Mouse (Mus musculus) erythroid progenitor cell, adult 5-6 weeks (primary cell): ENCODE data around the gene Adipor2. TPM values are rescaled to one million over a fixed set of nuclear protein-coding genes. Genes with fewer than 3 reads are reported as not detected.
"Not testable (repeated sequence)": the region's sequence is repeated elsewhere in the genome, so short reads cannot be mapped to it uniquely, and the experiment has no call there.

Experiments used
- ATAC-seq: replicated peaks from 2 replicates; pipeline ENCODE4 v1.8.0; 2016; ENCODE audit warnings: moderate number of reproducible peaks, mild to moderate bottlenecking, moderate TSS enrichment, inconsistent platforms; ENCODE audit not compliant: poor library complexity, low FRiP score, severe bottlenecking
- total RNA-seq, 2 experiments: library from RNA; stranded (forward) in 1 of 2; stranded (reverse) in 1 of 2; fragments of 150-400 nt in 1 of 2; fragments of 186-747, 209-891 nt in 1 of 2; gene quantifications; 2 replicates each; pipeline versions ENCODE4 v1.2.3 to v1.2.4; 2015 to 2017; ENCODE audit warnings: low replicate concordance in 2 of 2

Adipor2 gene
- total RNA-seq (2015; ENCODE audit: low replicate concordance) (41.4 and 46.5 TPM in 2 replicates), total RNA-seq (2017; ENCODE audit: low replicate concordance) (54.3 and 63.2 TPM in 2 replicates)

GRCm38 (mm10) chr6:119417354-119417753, at the start of gene Adipor2:
Adipor2 (minus strand) TSS chr6:119417704.
- 0 out of 2 replicates have a peak, but pooled peaks have one; percentile 78 for ATAC-seq

- no peak for ATAC-seq
Measured at GRCm38 (mm10) chr6:119466161-119466560, 48.7 kb upstream of the Adipor2 start.

GRCm38 (mm10) chr6:119460391-119460790, 42.9 kb upstream of the Adipor2 start:
- ATAC-seq, result no peak

GRCm38 (mm10) chr6:119459041-119459440, 41.5 kb upstream of the Adipor2 start:
- ATAC-seq, result no peak

- ATAC-seq, result no peak
Measured at GRCm38 (mm10) chr6:119458166-119458565, 40.7 kb upstream of the Adipor2 start.

GRCm38 (mm10) chr6:119451981-119452499, 34.5 kb upstream of the Adipor2 start:
- ATAC-seq, result no peak

GRCm38 (mm10) chr6:119450965-119451943, 33.8 kb upstream of the Adipor2 start:
- ATAC-seq, result no peak

- ATAC-seq, result no peak
Measured at GRCm38 (mm10) chr6:119449060-119449499, 31.6 kb upstream of the Adipor2 start.

GRCm38 (mm10) chr6:119448321-119449059, 31.0 kb upstream of the Adipor2 start:
- no peak for ATAC-seq

GRCm38 (mm10) chr6:119445671-119446607, 28.4 kb upstream of the Adipor2 start:
- no peak for ATAC-seq

GRCm38 (mm10) chr6:119443742-119444645, 26.5 kb upstream of the Adipor2 start:
- ATAC-seq, result peak; percentile 77; the same call in 1 of the 2 replicates

GRCm38 (mm10) chr6:119442729-119443128, 25.2 kb upstream of the Adipor2 start:
- not testable (repeated sequence) for ATAC-seq

- no peak for ATAC-seq
Measured at GRCm38 (mm10) chr6:119437894-119438761, 20.6 kb upstream of the Adipor2 start.

GRCm38 (mm10) chr6:119434394-119434793, 16.9 kb upstream of the Adipor2 start:
- ATAC-seq, result no peak

- no peak for ATAC-seq
Measured at GRCm38 (mm10) chr6:119431751-119432324, 14.3 kb upstream of the Adipor2 start.

GRCm38 (mm10) chr6:119430508-119430907, 13.0 kb upstream of the Adipor2 start:
- ATAC-seq, result no peak

GRCm38 (mm10) chr6:119429311-119429710, 11.8 kb upstream of the Adipor2 start:
- no peak for ATAC-seq
